Mouse (Mus musculus) hematopoietic stem cell, adult 5-6 weeks (primary cell): ENCODE data around the gene Sorbs2. TPM values are rescaled to one million over a fixed set of nuclear protein-coding genes. Genes with fewer than 3 reads are reported as not detected.
A peak's percentile ranks its signal among the peaks of the same experiment; 100 is the strongest.

ENCODE experiments used
- ATAC-seq, 2 experiments: fragments of 125-278 bp in 1 of 2; replicated peaks in 1 of 2; 2 replicates each; pipeline ENCODE4 v1.8.0; 2016 to 2017; ENCODE audit warnings: inconsistent platforms in 2 of 2, mild to moderate bottlenecking in 2 of 2, moderate number of reproducible peaks in 2 of 2, low read depth in 1 of 2, moderate TSS enrichment in 1 of 2; ENCODE audit not compliant: low FRiP score in 2 of 2, poor library complexity in 2 of 2, severe bottlenecking in 2 of 2, insufficient read depth in 1 of 2, low TSS enrichment in 1 of 2
- total RNA-seq: library from RNA; stranded (forward); fragments of 172-1452, 232-1000 nt; gene quantifications from 2 replicates; pipeline ENCODE4 v1.2.3, GENCODE M21; 2017

Sorbs2 gene
- total RNA-seq, 1 experiment from 2014 or later = 1.0 TPM

DNA sequence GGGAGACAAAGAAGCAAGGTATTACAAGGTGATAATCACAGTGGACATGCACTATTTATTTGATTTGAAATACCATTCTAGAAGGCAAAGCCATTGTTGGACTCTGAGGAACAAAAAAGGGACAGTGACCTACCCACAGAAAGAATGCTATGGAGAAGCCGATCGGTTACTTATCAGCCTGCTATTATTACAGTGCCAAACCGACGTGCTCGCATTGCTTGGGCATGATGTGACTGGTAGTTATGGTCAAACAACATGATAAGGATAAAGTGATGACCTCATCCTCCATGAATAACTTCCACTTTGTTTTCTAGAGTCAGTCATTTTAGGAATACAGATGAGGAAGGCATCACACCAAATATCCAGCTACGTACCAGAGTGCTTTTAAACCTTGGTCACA lies 99.4 kb downstream of the Sorbs2 start:
- no peak for ATAC-seq

DNA sequence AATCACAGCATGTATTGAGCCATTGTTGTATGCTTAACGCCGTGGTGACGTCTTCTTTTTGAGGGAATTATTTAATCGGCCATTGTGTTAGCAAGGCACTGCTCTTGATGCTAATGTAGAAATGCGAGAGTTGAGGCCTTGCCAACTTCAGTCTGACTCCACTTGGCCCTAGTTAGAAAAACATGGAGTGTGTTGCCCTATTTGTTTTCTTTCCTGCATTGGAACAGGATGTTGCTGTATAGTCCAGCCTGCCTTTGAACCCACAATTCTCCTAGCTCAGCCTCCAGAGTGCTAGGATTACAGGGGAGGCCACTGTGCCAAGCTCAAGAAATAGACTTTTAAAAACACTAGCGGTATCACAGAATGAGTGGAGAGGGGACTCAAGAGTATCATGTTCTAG lies 100.8 kb downstream of the Sorbs2 start:
- no peak for ATAC-seq

DNA sequence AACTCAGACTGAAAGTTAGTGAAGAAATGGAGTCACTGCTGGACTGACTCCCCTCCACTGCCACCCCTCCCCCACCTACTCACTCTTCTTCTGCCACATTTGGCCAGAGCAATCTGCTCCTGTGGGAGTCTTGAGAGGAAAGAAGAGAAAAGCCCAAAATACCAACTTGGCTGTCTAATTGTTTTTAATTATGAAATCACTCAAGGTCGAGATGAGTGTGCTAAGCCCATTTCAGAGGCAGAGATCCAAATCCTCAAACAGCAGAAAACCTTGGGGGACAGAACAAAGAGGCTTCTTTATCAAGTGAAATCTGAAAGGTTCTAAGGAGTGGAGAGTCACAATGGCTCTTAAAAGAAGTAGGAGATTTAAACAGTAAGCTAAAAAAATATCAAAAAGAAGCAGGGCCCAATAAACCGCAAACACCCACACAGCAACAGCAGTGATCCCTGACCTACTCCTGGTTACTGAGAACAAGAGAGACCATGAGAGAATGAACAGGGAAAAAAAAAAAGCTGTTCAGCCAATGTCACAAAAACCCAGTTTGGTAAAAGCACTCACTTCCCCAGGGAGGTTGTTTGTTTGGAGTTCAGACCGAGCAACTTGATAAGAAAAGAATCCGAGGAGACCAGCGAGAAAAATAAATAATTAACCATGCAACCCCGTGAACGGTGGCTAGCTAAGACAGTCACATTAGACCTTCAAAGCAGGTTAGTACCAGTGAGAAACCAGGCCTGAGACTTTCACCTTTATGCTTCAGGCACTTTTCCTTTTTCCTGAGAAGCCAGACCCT lies 103.0 kb downstream of the Sorbs2 start:
- no peak for ATAC-seq

DNA sequence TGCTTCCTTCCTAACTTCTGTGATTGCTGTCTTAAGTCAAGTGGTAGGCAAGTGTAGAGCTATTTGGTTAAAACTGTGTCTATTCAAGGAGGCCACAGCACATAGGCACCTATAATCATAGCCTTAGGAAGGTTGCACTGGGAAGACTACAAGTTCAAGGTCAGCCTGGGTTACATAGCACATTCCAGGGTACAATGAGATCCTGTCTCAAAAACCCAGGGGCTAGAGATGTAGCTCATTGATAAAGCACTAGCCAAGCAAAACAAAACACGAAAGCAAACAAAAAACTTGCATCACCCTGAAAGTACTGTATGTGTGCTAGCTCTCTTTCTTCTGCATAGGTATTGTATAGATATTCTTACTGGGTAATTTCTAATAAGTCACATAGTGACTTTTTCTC lies 103.7 kb downstream of the Sorbs2 start:
- no peak for ATAC-seq

DNA sequence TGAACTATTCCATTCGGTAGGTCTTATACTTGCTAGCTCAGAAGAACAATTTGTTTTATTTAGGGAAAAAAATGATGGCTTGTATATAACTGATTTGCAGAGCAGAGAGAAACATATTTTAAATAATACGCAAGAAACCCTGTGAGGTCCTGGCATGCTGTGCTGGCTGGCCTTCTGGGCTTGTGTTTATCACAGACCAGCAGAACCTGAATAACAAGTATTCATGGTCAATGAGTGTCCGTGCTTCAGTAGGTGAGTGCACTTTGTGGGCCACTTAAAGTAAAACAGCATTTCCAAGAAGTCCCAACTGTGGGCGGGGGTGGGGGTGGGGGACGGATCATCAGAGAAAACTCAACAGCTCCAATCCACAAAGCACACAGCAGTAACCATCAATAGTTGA lies 107.0 kb downstream of the Sorbs2 start:
- ATAC-seq = no peak

DNA sequence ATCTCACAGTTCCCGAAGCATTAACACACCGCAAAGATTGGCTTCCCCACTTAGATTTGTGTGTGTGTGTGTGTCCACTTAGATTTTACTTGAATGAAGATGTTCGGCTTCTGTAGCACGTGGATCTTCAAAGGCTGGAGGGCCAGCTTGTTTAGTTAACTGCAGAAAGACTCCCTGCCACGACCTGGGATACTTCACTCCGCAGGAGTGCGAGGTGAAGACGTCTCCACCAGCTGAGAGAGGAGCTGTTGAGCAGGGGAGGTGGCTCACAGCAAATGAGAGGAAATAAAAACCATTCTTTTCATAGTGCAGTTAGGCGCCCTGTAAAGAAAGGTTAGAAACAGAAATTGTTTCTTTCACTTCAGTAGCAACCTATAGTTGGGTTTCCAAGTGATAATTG lies 107.5 kb downstream of the Sorbs2 start:
- ATAC-seq = no peak

DNA sequence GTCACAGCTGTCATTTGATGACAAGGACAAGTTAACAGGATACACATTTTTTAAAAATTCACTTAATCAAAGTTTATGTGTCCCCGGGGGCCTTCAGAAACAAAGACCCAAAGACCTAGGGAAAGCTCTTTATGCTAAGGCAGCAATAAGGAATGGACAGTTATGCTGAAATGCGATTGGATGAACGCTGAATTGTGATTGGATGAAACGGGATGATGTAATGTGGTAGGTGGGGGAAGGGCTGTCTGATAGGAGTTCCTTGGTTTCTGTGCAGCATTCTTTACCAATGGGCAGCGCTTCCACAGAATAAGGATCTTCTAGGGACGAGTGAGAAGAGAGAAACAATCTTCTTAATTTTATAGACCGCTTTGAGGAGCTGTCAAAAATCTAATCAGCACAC lies 108.0 kb downstream of the Sorbs2 start:
- ATAC-seq = no peak

DNA sequence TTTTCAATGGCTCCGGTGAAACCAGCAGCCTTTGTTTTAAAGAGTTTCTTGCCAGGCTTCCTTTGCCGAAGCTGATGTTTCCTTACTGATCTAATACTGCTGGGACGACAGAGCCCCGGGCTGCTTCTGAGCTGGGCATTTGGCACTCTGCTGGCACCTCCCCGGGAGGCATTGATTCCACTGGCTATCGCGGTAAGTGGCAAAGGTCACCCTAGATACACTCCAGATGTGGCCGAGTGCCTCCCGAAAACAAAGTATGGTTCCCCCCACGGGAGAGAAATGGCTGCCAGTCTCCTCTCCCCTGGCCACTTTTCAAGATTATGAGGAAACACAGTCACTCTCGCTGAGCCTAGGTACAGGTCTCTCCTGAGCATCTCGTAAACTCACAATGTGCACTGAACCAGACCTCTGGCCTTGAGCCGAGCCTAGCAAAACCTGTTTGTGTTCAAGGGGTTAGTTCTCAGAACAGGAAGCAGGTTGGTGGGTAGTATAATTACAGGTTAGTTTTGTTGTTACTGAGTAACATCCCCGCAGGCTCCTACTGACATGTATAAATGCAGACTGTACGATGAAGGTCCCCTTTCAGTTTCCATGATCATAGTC lies 114.1 kb downstream of the Sorbs2 start:
- ATAC-seq = no peak

DNA sequence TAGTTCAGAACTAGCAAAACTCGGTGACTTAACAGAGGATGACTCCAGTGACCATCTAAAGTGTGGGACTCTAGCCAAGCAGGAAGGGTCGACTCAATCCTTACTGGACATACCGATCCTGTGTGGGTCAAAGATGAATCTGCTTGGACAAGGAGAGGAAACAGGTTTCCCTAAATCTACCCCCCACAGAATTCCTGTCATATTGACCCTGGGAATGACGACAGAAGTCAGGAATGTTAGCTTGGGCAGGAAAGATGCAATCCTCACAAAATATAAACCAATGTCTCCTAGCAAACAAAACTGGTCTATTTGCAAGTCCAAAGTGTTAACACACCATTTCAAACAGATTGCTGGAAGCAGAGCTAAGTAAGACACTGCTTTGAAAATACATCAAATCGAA lies 118.8 kb downstream of the Sorbs2 start:
- ATAC-seq = no peak

DNA sequence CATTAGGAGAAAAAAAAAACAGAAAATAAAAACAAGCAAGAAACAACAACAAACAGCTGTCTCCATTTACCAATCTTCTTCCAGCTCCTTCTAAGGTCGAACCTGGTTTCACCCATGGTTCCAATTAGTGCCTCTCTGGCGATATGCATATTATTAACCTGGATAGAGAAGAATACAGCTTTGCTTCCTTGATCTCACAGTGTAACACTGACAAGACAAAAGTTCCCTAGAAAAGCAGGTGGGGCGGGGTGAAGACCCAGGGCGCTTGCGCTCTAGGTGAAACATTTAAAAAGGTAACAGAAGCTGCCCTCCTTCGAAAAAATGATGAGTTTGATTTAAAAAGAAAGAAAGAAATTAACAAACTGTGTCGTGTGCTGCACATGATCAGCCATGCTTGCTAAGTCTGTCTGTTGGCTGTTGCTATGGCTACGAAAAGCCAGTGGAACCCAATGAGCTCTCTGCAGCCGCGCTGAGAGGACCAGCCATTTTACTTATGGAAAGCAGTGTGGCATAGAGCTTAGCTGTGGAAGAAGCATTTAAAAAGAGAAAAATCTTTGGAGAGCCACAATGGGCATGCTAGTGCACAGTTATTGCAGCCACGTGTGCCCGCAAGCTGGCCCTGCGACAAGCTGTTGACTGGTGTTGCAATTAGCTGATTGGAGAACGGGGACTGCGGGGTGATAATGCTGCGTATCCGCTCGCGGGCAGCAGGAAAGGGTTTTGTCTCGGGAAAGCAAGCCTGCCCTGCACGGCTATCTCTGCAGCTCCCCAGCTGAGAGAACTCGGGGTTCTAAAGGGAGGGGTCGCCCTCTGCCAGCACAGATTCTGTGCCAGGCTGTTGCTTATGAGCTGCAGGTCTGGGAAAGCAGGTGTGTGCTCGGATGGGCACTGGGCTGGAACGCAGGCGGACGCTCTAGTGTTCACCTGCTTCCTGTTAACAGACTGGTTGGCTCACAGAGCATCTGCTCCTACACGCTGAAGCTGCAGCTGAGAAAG lies 120.0 kb downstream of the Sorbs2 start:
- ATAC-seq = peak; percentile 95

DNA sequence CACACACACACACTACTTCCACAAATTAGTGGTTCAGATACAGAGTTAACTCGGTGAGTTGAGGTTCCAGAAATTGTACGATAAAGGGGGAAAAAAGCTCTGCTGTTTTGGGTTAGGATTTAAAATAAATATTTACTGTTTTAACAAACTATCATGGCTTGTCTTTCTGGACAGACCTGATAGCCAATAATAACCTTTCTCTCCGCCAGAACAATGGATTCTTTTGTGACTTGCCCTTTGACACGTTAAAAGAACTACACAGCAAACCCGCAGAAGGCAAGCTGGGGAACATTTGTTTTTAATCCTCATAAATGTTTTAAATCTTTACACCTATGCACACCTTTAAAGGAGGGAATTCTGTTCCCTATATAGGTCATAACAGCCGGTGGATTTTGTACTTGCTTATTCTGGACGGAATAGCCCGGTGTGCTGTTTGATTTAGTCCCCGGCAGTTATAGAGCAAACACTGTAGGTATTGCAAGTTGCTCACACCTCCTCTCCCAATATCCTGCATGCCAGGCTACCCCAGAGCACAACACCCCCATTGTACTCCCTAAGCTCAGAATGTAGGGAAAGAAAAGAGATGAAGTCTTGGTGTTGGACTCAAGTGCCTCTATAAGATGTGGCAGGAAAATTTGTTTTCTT lies 121.0 kb downstream of the Sorbs2 start:
- no peak for ATAC-seq

DNA sequence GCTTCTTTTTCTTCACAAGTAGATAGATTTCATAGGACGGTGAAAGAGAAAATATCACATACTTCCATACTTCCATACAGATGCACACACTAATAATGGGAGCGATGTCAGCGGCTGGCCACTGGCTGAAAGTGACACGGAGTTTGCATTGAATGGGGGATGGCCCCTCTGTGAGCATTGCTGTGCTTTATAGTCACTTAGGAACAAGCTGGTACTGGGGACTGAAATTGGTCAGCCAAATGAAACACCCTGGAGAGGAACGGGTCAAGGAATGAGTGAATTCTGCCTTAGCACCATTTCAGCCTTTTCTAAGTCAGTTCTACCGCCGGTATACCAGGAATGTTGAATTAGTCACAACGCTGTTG lies 121.5 kb downstream of the Sorbs2 start:
- no peak for ATAC-seq

DNA sequence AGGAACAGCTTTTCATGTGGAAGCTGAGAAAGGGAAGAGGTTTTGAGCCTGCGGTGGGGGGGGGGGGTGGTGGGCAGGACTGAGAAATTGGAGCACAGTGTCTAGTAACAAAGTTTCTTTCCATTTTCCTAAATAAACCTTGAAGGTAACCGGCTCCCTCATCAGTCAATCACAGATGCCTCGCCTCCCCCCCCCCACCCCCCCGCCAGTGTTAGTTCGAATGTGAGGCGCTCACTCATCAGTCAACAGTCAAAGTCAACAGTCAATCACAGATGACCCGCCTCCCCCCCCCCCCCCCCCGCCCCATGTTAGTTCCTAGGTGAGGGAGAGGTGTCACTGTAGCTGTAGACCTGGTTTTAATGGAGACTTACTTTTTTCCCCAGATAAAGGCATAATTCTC lies 123.4 kb downstream of the Sorbs2 start:
- no peak for ATAC-seq

DNA sequence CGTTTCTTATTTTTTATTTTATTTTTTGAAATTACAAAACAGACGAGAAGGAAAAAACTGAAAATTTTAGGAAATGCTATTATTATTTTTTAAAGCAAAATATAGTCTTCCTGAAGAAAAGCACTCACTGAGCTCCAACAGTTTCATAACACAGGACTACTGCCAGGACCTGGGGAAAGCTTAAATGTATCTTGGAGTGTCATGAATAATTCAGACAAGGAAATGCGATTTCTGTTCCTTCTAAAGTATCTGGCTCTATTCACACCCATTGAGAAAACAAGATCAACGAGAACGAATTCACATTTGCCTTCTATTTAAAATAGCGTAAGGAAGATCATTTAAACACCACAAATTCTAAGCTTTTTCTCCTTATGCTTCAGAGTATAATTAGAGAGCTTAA lies 127.6 kb downstream of the Sorbs2 start:
- ATAC-seq = no peak

DNA sequence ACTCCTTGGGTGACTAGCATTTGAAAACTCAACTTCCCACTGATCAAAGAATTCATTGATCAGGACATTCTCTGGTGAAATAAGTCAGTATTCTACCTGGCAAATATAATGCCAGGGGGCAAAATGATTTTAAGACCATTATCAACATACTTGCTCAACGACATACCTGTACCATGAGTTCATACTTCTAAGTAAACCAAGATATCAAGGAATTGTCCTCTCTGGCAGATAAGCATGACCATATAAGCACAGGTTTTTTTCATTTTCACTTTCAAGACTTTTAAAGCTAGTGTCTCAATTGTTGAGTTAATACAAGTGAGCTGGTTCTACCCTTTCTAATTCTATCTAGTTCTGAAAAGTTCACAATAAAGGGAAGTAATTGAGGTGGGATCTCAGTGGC lies 130.2 kb downstream of the Sorbs2 start:
- ATAC-seq = no peak

DNA sequence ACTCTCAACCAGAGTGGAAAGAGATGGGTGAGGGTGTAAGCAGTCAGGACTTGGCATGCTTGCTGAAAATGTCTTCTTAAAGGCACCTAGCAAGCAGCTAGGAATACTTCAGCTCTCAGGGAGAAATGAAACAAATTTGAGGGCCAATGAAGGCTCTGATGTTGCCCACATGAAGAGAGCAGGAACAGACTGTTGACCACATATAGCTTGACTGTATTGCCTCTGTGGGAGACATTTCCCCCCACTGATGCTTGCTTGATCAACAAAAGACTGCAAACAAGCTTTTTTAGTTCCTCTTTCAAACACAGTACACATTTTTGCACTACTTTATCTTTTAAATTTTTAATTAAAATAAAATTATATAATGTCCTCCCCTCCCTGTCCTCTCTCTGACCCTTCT lies 131.9 kb downstream of the Sorbs2 start:
- ATAC-seq = peak in 1 of 2 experiments; percentile 56; a peak in 1 of 4 replicates

DNA sequence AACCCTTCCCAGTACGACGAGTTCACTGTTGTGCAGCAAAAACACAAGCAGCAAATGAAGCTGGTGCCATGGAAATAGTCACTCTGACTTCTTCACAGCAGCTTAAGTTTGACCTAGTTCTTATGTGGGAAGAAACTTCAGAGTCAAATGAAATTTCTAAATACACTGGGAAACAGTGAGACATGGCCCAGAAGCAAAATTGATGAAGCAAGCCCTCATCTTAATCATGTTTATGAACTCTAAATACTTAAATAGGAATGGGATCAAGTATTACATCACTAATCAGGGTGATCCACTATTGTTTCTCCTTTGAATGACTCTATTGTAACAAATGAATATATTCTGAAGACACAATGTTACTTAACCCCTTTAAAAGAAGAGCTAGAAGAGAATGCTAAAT lies 137.1 kb downstream of the Sorbs2 start:
- ATAC-seq = no peak

DNA sequence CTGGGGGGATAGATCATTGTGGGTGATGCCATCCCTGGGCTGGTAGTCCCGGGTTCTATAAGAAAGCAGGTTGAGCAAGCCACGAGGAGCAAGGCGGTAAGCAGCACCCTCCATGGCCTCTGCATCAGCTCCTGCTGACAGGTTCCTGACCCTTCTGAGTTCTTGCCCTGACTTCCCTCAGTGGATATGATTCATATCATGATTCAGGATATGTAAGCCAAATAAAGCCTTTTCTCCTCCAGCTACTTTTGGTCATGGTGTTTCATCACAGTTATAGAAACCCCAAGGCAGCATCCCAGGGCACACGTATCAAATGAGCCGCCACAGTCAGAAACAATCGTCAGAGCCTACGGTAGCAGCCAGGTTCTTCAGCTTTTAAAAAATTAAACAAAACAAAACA lies 141.5 kb downstream of the Sorbs2 start:
- ATAC-seq = no peak
